Mouse (Mus musculus): Measurements from ENCODE around the gene Pogz. TPM values are rescaled to one million over a fixed set of nuclear protein-coding genes. Genes with fewer than 3 reads are reported as not detected.

Gene Pogz
- total and polyA plus RNA-seq, 2 experiments from 2014 or later: 5.8 to 22.3 TPM

GRCm38 (mm10) chr3:94915903-94916741, 78.8 kb downstream of the Pogz start:
- H3K4me1 ChIP-seq (ENCODE audit: control insufficient read depth, insufficient read depth): peaks cover 5% of the 10 kb centered on the region; the same call in 1 of the 2 replicates
- H3K27me3 ChIP-seq (ENCODE audit: control insufficient read depth, insufficient read depth, low read length): no peaks in the 10 kb centered on the region
- TF ChIP-seq EP300 (IDR thresholded peaks at IDR 0.05; ENCODE audit: low read depth) (no peak), CTCF (IDR thresholded peaks at IDR 0.05; ENCODE audit: low read depth) (no peak)
- H3K9me3 ChIP-seq (replicated peaks; ENCODE audit: control insufficient read depth, low read length): no peaks in the 10 kb centered on the region
- H3K4me2 ChIP-seq (ENCODE audit: low read depth, low read length): no peak overlapping the region
- H3K9ac ChIP-seq (replicated peaks; ENCODE audit: low read depth, low read length): no peak overlapping the region
- DNase-seq (ENCODE audit: low spot score): no peak
- H3K27ac ChIP-seq (ENCODE audit: low read depth): no peak overlapping the region
- ATAC-seq (ENCODE audit: insufficient read depth, low read depth): no peak
- WGBS: 75% methylated on average over 7 of the region's 7 CpGs
- H3K4me3 ChIP-seq (ENCODE audit: low read depth, low read length): no peak overlapping the region
- H3K36me3 ChIP-seq (replicated peaks; ENCODE audit: control insufficient read depth, insufficient read depth, low read length): no peaks in the 10 kb centered on the region

DNA sequence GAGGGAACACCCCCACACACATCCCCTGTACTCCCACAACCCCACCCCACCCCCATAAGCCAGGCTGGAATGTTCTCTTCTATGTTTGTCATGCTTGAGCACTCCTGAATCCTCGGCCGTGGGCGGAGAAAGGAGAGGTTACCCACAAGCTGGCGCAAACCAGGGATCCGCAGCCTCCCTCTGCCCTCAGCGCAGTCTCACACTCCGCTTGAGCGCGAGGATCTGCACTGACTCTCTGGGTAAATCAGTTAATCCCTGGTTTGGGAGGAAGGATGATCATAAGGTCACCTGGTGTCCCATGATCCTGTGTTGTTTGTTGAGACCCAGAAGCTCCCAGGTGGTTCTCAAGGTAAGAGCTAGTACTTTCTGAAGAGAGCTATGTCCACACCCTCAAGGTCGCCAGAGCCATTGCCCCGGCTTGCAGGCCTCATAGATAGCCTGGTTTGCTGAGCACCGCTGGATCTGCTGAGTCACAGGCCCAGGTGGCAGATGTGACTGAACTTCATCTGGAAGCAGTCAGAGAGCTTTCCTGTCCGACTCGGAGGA, 80.5 kb downstream of the Pogz start:
- H3K4me3 ChIP-seq (ENCODE audit: low read depth, low read length): no peak overlapping the region
- no peak for ATAC-seq (ENCODE audit: insufficient read depth, low read depth)

GRCm38 (mm10) chr3:94918845-94919244, 81.5 kb downstream of the Pogz start:
- H3K4me2 ChIP-seq (ENCODE audit: low read depth, low read length): no peak overlapping the region
- 84% methylated on average over 4 of the region's 4 CpGs for WGBS
- no peak overlapping the region for H3K27ac ChIP-seq (ENCODE audit: low read depth)
- ATAC-seq (ENCODE audit: insufficient read depth, low read depth) (no peak), DNase-seq (ENCODE audit: low spot score) (no peak)
- peaks cover 1% of the 10 kb centered on the region; the same call in 1 of the 2 replicates for H3K4me1 ChIP-seq (ENCODE audit: control insufficient read depth, insufficient read depth)
- H3K27me3 ChIP-seq (ENCODE audit: control insufficient read depth, insufficient read depth, low read length): no peaks in the 10 kb centered on the region
- no peak overlapping the region for H3K4me3 ChIP-seq (ENCODE audit: low read depth, low read length)
- no peaks in the 10 kb centered on the region for H3K36me3 ChIP-seq (replicated peaks; ENCODE audit: control insufficient read depth, insufficient read depth, low read length)
- no peak for TF ChIP-seq EP300 (IDR thresholded peaks at IDR 0.05; ENCODE audit: low read depth)
- H3K9me3 ChIP-seq (replicated peaks; ENCODE audit: control insufficient read depth, low read length): no peaks in the 10 kb centered on the region
- H3K9ac ChIP-seq (replicated peaks; ENCODE audit: low read depth, low read length): no peak overlapping the region

More for the DNA sequence above, 80.5 kb downstream of the Pogz start:
- 52% methylated on average over 14 of the region's 14 CpGs for WGBS
- Histone ChIP-seq H3K9ac (replicated peaks; ENCODE audit: low read depth, low read length) (no peak overlapping the region), H3K27ac (ENCODE audit: low read depth) (no peak overlapping the region), H3K4me1 (ENCODE audit: control insufficient read depth, insufficient read depth) (peaks cover 5% of the 10 kb centered on the region; the same call in 1 of the 2 replicates), H3K36me3 (replicated peaks; ENCODE audit: control insufficient read depth, insufficient read depth, low read length) (no peaks in the 10 kb centered on the region), H3K9me3 (replicated peaks; ENCODE audit: control insufficient read depth, low read length) (no peaks in the 10 kb centered on the region), H3K27me3 (ENCODE audit: control insufficient read depth, insufficient read depth, low read length) (no peaks in the 10 kb centered on the region), H3K4me2 (ENCODE audit: low read depth, low read length) (no peak overlapping the region)
- DNase-seq (ENCODE audit: low spot score): no peak
- no peak for TF ChIP-seq EP300 (IDR thresholded peaks at IDR 0.05; ENCODE audit: low read depth)
- TF ChIP-seq CTCF (IDR thresholded peaks at IDR 0.05; ENCODE audit: low read depth): no peak

DNA sequence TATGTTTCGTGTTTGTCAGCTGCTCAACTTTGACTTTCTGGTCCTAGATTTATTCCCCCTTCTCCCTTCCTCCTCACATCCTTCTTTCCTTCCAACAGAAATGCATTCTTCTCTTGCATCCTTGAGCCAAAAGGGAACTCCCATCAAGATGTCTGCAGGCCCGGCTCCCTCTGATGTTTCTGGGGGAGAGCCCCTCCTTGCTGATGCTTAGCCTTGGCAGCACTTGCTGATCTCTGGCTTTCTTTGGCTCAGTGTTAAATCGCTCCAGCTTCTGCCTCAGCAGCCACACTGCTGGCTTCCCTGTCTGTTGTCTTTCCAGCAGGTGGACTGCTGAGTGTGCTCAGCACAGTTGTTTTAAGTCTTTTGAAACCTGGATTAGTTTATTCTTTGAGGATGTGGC, 83.7 kb downstream of the Pogz start:
- Histone ChIP-seq H3K9ac (replicated peaks; ENCODE audit: low read depth, low read length) (no peak overlapping the region), H3K4me1 (ENCODE audit: control insufficient read depth, insufficient read depth) (no peaks in the 10 kb centered on the region), H3K36me3 (replicated peaks; ENCODE audit: control insufficient read depth, insufficient read depth, low read length) (no peaks in the 10 kb centered on the region), H3K4me3 (ENCODE audit: low read depth, low read length) (no peak overlapping the region), H3K9me3 (replicated peaks; ENCODE audit: control insufficient read depth, low read length) (no peaks in the 10 kb centered on the region), H3K4me2 (ENCODE audit: low read depth, low read length) (no peak overlapping the region), H3K27me3 (ENCODE audit: control insufficient read depth, insufficient read depth, low read length) (no peaks in the 10 kb centered on the region), H3K27ac (ENCODE audit: low read depth) (no peak overlapping the region)
- no peak for TF ChIP-seq EP300 (IDR thresholded peaks at IDR 0.05; ENCODE audit: low read depth)
- TF ChIP-seq CTCF (IDR thresholded peaks at IDR 0.05; ENCODE audit: low read depth): no peak
- WGBS: 45% methylated on average over 3 of the region's 3 CpGs
- ATAC-seq (ENCODE audit: insufficient read depth, low read depth) (no peak), DNase-seq (ENCODE audit: low spot score) (no peak)

- no peak overlapping the region for H3K4me3 ChIP-seq (ENCODE audit: low read depth, low read length)
Observed at GRCm38 (mm10) chr3:94922333-94922732, 85.0 kb downstream of the Pogz start.

More at GRCm38 (mm10) chr3:94922333-94922732, 85.0 kb downstream of the Pogz start:
- H3K27ac ChIP-seq (ENCODE audit: low read depth): no peak overlapping the region
- H3K4me1 ChIP-seq (ENCODE audit: control insufficient read depth, insufficient read depth): no peaks in the 10 kb centered on the region
- no peaks in the 10 kb centered on the region for H3K9me3 ChIP-seq (replicated peaks; ENCODE audit: control insufficient read depth, low read length)
- no peak overlapping the region for H3K4me2 ChIP-seq (ENCODE audit: low read depth, low read length)
- no peaks in the 10 kb centered on the region for H3K27me3 ChIP-seq (ENCODE audit: control insufficient read depth, insufficient read depth, low read length)
- whole genome bisulfite sequencing: 54% methylated on average over 3 of the region's 3 CpGs
- H3K9ac ChIP-seq (replicated peaks; ENCODE audit: low read depth, low read length): no peak overlapping the region
- no peak for TF ChIP-seq EP300 (IDR thresholded peaks at IDR 0.05; ENCODE audit: low read depth)
- DNase-seq (ENCODE audit: low spot score) (no peak), ATAC-seq (ENCODE audit: insufficient read depth, low read depth) (no peak)
- no peaks in the 10 kb centered on the region for H3K36me3 ChIP-seq (replicated peaks; ENCODE audit: control insufficient read depth, insufficient read depth, low read length)
